Mouse (Mus musculus): Measurements from ENCODE around the gene Susd5. TPM values are rescaled to one million over a fixed set of nuclear protein-coding genes. Genes with fewer than 3 reads are reported as not detected.
"Not testable (repeated sequence)": the region's sequence is repeated elsewhere in the genome, so short reads cannot be mapped to it uniquely, and the experiment has no call there.

The Susd5 gene
- total RNA-seq, 2 experiments from 2014 or later: 0.90 to 1.3 TPM

GRCm38 (mm10) chr9:114069372-114069771 lies 12.4 kb downstream of the Susd5 start:
- no peak for DNase-seq

GRCm38 (mm10) chr9:114073681-114074080 lies 16.7 kb downstream of the Susd5 start:
- DNase-seq: no peak

GRCm38 (mm10) chr9:114086422-114086821 lies 29.5 kb downstream of the Susd5 start:
- no peak for DNase-seq

- no peak for DNase-seq
Measured at GRCm38 (mm10) chr9:114087106-114087815, 30.3 kb downstream of the Susd5 start.

GRCm38 (mm10) chr9:114088885-114089284 lies 31.9 kb downstream of the Susd5 start:
- not testable (repeated sequence) for DNase-seq

- not testable (repeated sequence) for DNase-seq
Measured at GRCm38 (mm10) chr9:114092188-114092587, 35.2 kb downstream of the Susd5 start.

- DNase-seq: no peak
Measured at GRCm38 (mm10) chr9:114094854-114095253, 37.9 kb downstream of the Susd5 start.

- DNase-seq: no peak
Measured at GRCm38 (mm10) chr9:114098716-114099302, 41.9 kb downstream of the Susd5 start.

GRCm38 (mm10) chr9:114110268-114110667 lies 53.3 kb downstream of the Susd5 start:
- no peak for DNase-seq

- no peak for DNase-seq
Measured at GRCm38 (mm10) chr9:114111161-114111560, 54.2 kb downstream of the Susd5 start.

GRCm38 (mm10) chr9:114112226-114112625 lies 55.3 kb downstream of the Susd5 start:
- DNase-seq: no peak

- DNase-seq: no peak
Measured at GRCm38 (mm10) chr9:114113911-114114623, 57.1 kb downstream of the Susd5 start.

GRCm38 (mm10) chr9:114116672-114117071 lies 59.7 kb downstream of the Susd5 start:
- not testable (repeated sequence) for DNase-seq

GRCm38 (mm10) chr9:114122862-114123261 lies 65.9 kb downstream of the Susd5 start:
- not testable (repeated sequence) for DNase-seq

GRCm38 (mm10) chr9:114129273-114129835 lies 72.4 kb downstream of the Susd5 start:
- not testable (repeated sequence) for DNase-seq

Other genes starting within 250 kb of the Susd5 start
- 10 to 100 TPM; 14.6 to 14.8 TPM for gene Ubp1, start 126.2 kb upstream of the Susd5 start, total RNA-seq (2021)
- gene Fbxl2, start 10.9 kb upstream of the Susd5 start, total RNA-seq (2021): 1 to 10 TPM in 1 of 2 experiments, under 1 TPM in 1; 0.96 to 1.0 TPM

Data from gastrocnemius, postnatal 25 days (tissue).